Mouse (Mus musculus): ENCODE measurements around the gene Cdh4.

DNA sequence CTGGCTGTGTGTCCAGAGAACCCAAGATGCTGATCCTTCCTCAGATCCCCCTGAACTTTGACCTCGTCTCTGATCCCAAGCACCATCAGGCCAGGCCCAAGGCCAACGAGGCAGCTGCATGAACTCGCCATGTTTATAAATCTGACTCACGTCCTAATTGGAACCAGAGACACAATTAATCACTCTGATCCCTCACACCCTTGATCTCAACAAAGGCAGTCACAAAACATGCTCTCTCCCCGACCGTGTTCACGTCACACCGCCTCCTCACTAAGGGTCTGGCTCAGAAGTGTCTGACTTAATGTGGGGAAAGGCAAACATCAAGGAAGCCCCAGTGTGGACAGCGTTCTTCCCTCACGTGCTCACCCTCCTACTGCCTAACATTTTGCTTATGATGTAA lies 188.5 kb downstream of the Cdh4 start:
- TF ChIP-seq GATA1 (IDR thresholded peaks at IDR 0.05; ENCODE audit: borderline replicate concordance, low read length) (no peak), FLI1 (IDR thresholded peaks at IDR 0.05; ENCODE audit: low read length) (no peak)
